Mouse (Mus musculus): ENCODE data around the gene Slc7a11. TPM values are rescaled to one million over a fixed set of nuclear protein-coding genes. Genes with fewer than 3 reads are reported as not detected.

The Slc7a11 gene
- polyA plus RNA-seq, 2 experiments, result 2.6 to 5.8 TPM

- Histone ChIP-seq H3K4me1 (ENCODE audit: control insufficient read depth, insufficient read depth, low read length) (0 out of 2 replicates have a peak, but pooled peaks cover under 1% of the 10 kb centered on the region), H3K4me3 (replicated peaks; ENCODE audit: low read length) (no peak overlapping the region), H3K36me3 (ENCODE audit: control insufficient read depth, insufficient read depth, low read length) (no peaks in the 10 kb centered on the region), H3K9me3 (ENCODE audit: control insufficient read depth, low read length) (no peaks in the 10 kb centered on the region), H3K9ac (ENCODE audit: low read depth, low read length, severe bottlenecking) (no peak overlapping the region), H3K27ac (replicated peaks; ENCODE audit: low read depth, low read length) (no peak overlapping the region), H3K27me3 (ENCODE audit: control insufficient read depth, insufficient read depth, low read length) (no peaks in the 10 kb centered on the region), H3K4me2 (replicated peaks; ENCODE audit: low read depth, low read length, severe bottlenecking) (no peak overlapping the region)
- DNase-seq (ENCODE audit: low spot score) (no peak), ATAC-seq (ENCODE audit: low FRiP score, low read depth) (no peak)
- no peak for TF ChIP-seq POLR2A (IDR thresholded peaks at IDR 0.05; ENCODE audit: borderline replicate concordance, extremely low read depth, insufficient read depth, insufficient read length)
Observed at GRCm38 (mm10) chr3:50375477-50375876, 67.9 kb downstream of the Slc7a11 start.

- no peak overlapping the region for H3K9ac ChIP-seq (ENCODE audit: low read depth, low read length, severe bottlenecking)
- no peaks in the 10 kb centered on the region for H3K36me3 ChIP-seq (ENCODE audit: control insufficient read depth, insufficient read depth, low read length)
- H3K4me3 ChIP-seq (replicated peaks; ENCODE audit: low read length), result no peak overlapping the region
- H3K4me2 ChIP-seq (replicated peaks; ENCODE audit: low read depth, low read length, severe bottlenecking), result no peak overlapping the region
- TF ChIP-seq POLR2A (IDR thresholded peaks at IDR 0.05; ENCODE audit: borderline replicate concordance, extremely low read depth, insufficient read depth, insufficient read length), result no peak
- H3K27me3 ChIP-seq (ENCODE audit: control insufficient read depth, insufficient read depth, low read length), result no peaks in the 10 kb centered on the region
- H3K27ac ChIP-seq (replicated peaks; ENCODE audit: low read depth, low read length), result no peak overlapping the region
- DNase-seq (ENCODE audit: low spot score) (no peak), ATAC-seq (ENCODE audit: low FRiP score, low read depth) (no peak)
- 0 out of 2 replicates have a peak, but pooled peaks cover 5% of the 10 kb centered on the region for H3K4me1 ChIP-seq (ENCODE audit: control insufficient read depth, insufficient read depth, low read length)
- no peaks in the 10 kb centered on the region for H3K9me3 ChIP-seq (ENCODE audit: control insufficient read depth, low read length)
- 88% methylated on average over 6 of the region's 6 CpGs for WGBS
Observed at GRCm38 (mm10) chr3:50369791-50370190, 73.6 kb downstream of the Slc7a11 start.

DNA sequence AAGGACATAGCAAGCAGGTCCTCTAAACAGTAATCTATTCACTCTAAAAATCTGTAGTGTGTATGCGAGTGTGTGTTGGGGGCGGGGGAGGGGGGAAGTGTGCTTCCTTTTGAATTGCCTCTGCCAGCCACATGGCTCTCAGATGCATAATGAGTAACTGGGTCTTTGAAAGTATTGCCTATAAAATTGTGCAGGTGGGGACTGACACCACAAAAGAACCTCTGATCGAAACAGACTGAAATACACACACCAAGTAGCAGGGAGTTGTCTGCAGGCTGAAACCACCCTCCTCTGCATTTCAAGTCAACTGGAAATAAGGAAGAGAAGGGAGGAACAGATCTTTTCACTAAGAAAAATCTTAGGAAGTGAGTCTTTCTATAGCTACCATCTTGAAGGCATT lies 76.2 kb downstream of the Slc7a11 start:
- no peak overlapping the region for H3K4me2 ChIP-seq (replicated peaks; ENCODE audit: low read depth, low read length, severe bottlenecking)
- WGBS, result 23% methylated on average over 3 of the region's 3 CpGs
- 0 out of 2 replicates have a peak overlapping the region, but pooled peaks have one; percentile 13 for H3K27ac ChIP-seq (replicated peaks; ENCODE audit: low read depth, low read length)
- no peaks in the 10 kb centered on the region for H3K9me3 ChIP-seq (ENCODE audit: control insufficient read depth, low read length)
- ATAC-seq (ENCODE audit: low FRiP score, low read depth) (no peak), DNase-seq (ENCODE audit: low spot score) (no peak)
- no peak overlapping the region for H3K9ac ChIP-seq (ENCODE audit: low read depth, low read length, severe bottlenecking)
- H3K27me3 ChIP-seq (ENCODE audit: control insufficient read depth, insufficient read depth, low read length), result no peaks in the 10 kb centered on the region
- H3K4me3 ChIP-seq (replicated peaks; ENCODE audit: low read length), result no peak overlapping the region
- no peak for TF ChIP-seq POLR2A (IDR thresholded peaks at IDR 0.05; ENCODE audit: borderline replicate concordance, extremely low read depth, insufficient read depth, insufficient read length)
- H3K4me1 ChIP-seq (ENCODE audit: control insufficient read depth, insufficient read depth, low read length), result peaks cover 10% of the 10 kb centered on the region; the same call in 1 of the 2 replicates
- H3K36me3 ChIP-seq (ENCODE audit: control insufficient read depth, insufficient read depth, low read length), result no peaks in the 10 kb centered on the region

- peaks cover 10% of the 10 kb centered on the region for H3K4me1 ChIP-seq (ENCODE audit: control insufficient read depth, insufficient read depth, low read length)
- no peaks in the 10 kb centered on the region for H3K27me3 ChIP-seq (ENCODE audit: control insufficient read depth, insufficient read depth, low read length)
- no peaks in the 10 kb centered on the region for H3K9me3 ChIP-seq (ENCODE audit: control insufficient read depth, low read length)
- TF ChIP-seq POLR2A (IDR thresholded peaks at IDR 0.05; ENCODE audit: borderline replicate concordance, extremely low read depth, insufficient read depth, insufficient read length), result no peak
- H3K4me2 ChIP-seq (replicated peaks; ENCODE audit: low read depth, low read length, severe bottlenecking), result no peak overlapping the region
- no peak for DNase-seq (ENCODE audit: low spot score)
- no peak for ATAC-seq (ENCODE audit: low FRiP score, low read depth)
- no peak overlapping the region; the same call in 1 of the 2 replicates for H3K27ac ChIP-seq (replicated peaks; ENCODE audit: low read depth, low read length)
- H3K36me3 ChIP-seq (ENCODE audit: control insufficient read depth, insufficient read depth, low read length), result no peaks in the 10 kb centered on the region
- H3K4me3 ChIP-seq (replicated peaks; ENCODE audit: low read length), result no peak overlapping the region
- H3K9ac ChIP-seq (ENCODE audit: low read depth, low read length, severe bottlenecking), result no peak overlapping the region
- WGBS, result 36% methylated on average over 3 of the region's 3 CpGs
Observed at GRCm38 (mm10) chr3:50363659-50364058, 79.8 kb downstream of the Slc7a11 start.

- H3K27me3 ChIP-seq (ENCODE audit: control insufficient read depth, insufficient read depth, low read length), result no peaks in the 10 kb centered on the region
- 65% methylated on average over 1 of the region's 1 CpGs for WGBS
- no peaks in the 10 kb centered on the region for H3K4me1 ChIP-seq (ENCODE audit: control insufficient read depth, insufficient read depth, low read length)
- no peak overlapping the region for H3K4me2 ChIP-seq (replicated peaks; ENCODE audit: low read depth, low read length, severe bottlenecking)
- H3K9me3 ChIP-seq (ENCODE audit: control insufficient read depth, low read length), result no peaks in the 10 kb centered on the region
- no peak overlapping the region for H3K9ac ChIP-seq (ENCODE audit: low read depth, low read length, severe bottlenecking)
- no peaks in the 10 kb centered on the region for H3K36me3 ChIP-seq (ENCODE audit: control insufficient read depth, insufficient read depth, low read length)
- DNase-seq (ENCODE audit: low spot score) (peak; percentile 59), ATAC-seq (ENCODE audit: low FRiP score, low read depth) (no peak)
- TF ChIP-seq POLR2A (IDR thresholded peaks at IDR 0.05; ENCODE audit: borderline replicate concordance, extremely low read depth, insufficient read depth, insufficient read length), result no peak
- H3K4me3 ChIP-seq (replicated peaks; ENCODE audit: low read length), result no peak overlapping the region
- H3K27ac ChIP-seq (replicated peaks; ENCODE audit: low read depth, low read length), result no peak overlapping the region
Observed at GRCm38 (mm10) chr3:50347081-50347480, 96.3 kb downstream of the Slc7a11 start.

- no peak for TF ChIP-seq POLR2A (IDR thresholded peaks at IDR 0.05; ENCODE audit: borderline replicate concordance, extremely low read depth, insufficient read depth, insufficient read length)
- Histone ChIP-seq H3K4me2 (replicated peaks; ENCODE audit: low read depth, low read length, severe bottlenecking) (no peak overlapping the region), H3K9me3 (ENCODE audit: control insufficient read depth, low read length) (no peaks in the 10 kb centered on the region), H3K27ac (replicated peaks; ENCODE audit: low read depth, low read length) (no peak overlapping the region), H3K4me3 (replicated peaks; ENCODE audit: low read length) (no peak overlapping the region), H3K36me3 (ENCODE audit: control insufficient read depth, insufficient read depth, low read length) (no peaks in the 10 kb centered on the region), H3K9ac (ENCODE audit: low read depth, low read length, severe bottlenecking) (no peak overlapping the region), H3K27me3 (ENCODE audit: control insufficient read depth, insufficient read depth, low read length) (no peaks in the 10 kb centered on the region), H3K4me1 (ENCODE audit: control insufficient read depth, insufficient read depth, low read length) (no peaks in the 10 kb centered on the region)
- peak; percentile 46 for DNase-seq (ENCODE audit: low spot score)
- no peak for ATAC-seq (ENCODE audit: low FRiP score, low read depth)
- 88% methylated on average over 1 of the region's 1 CpGs for WGBS
Observed at GRCm38 (mm10) chr3:50344411-50344810, 99.0 kb downstream of the Slc7a11 start.

Data from limb, embryonic 14.5 days (tissue).